Mouse (Mus musculus): ENCODE measurements at regions not wholly inside any gene's neighbourhood (a gene's known extent, or its start where the extent isn't known, plus 50 kb on each side); places are given as distances from the start of the nearest gene placed in this dataset.

DNA sequence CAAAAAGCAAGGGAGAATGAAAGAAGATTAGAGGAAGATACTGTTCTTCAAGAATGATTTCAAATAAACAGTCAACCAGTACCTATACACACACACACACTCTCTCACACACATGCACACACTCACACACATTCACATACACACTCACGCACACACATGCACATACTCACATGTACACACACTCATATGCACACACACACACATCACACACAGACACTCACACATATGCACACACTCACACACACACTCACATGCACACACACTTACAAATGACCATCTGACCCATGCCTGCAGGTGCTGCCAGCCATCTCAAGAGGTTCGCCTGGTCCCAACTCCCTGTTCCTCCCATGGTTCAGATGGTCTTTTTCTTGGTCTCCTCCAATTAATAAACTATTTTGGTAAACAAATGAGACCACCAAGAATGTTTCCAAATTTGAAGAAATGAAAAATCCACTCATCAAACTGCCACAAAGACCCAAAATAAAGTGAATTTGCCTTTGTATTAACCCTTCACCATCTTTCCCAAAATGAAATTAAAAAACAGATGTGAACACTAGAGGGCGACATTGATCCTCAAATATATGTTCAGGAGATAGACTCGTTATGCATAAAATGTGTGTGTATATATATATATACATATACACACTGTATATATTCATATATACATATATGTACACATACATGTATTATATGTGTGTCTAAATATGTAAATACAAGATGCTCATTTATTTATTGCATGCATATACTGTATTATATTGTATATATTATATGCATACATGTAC is 150.3 kb upstream of the Ank start:
- 48% methylated on average over 4 of the region's 4 CpGs for WGBS
- Histone ChIP-seq H3K4me2 (replicated peaks) (no peak overlapping the region), H3K27me3 (replicated peaks) (no peaks in the 10 kb centered on the region), H3K27ac (no peak overlapping the region), H3K4me1 (replicated peaks) (no peaks in the 10 kb centered on the region), H3K9ac (no peak overlapping the region), H3K36me3 (no peaks in the 10 kb centered on the region), H3K9me3 (no peaks in the 10 kb centered on the region), H3K4me3 (replicated peaks) (no peak overlapping the region)
- no peak for ATAC-seq

- no peaks in the 10 kb centered on the region for H3K4me1 ChIP-seq (replicated peaks)
- whole genome bisulfite sequencing, result 76% methylated on average over 1 of the region's 1 CpGs
- ATAC-seq, result no peak
Measured at GRCm38 (mm10) chr15:27316746-27317129, 149.7 kb upstream of the Ank start.

DNA sequence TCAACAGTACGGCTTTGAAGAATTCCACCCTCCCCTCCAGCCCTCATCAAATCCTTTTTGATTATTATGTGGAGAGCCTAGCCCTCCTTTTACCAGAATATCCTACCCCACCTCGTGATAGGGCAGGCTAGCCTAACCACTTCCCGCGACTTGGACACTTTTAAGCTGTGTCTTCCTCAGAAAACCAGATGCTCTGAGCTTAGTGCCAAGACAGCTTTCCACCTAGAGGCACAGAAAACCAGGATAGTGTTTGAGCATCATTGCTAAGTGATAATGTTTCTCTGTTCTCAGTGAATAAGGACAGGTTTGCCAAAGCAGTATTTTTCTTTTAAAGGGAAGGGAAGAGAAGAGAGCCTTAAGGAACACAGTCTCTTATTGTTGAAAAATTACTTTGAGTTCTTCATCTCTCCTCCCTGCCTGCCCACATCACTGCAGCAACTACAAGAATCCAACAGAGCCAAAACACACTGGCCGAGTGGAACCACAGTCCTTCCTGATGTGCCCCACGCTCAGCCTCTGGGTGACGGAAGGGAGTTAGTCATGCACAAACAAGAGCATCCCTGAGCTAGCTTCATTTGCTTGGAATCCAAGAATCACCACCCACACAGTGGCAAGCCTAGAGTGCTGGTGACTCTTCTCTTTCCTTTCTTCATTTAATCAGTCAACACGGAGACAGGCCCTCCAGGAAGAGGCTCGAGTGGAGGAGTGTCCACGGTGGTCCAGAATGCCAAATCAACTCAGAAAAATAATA is 144.4 kb upstream of the Ank start:
- H3K4me2 ChIP-seq (replicated peaks), result no peak overlapping the region
- H3K9ac ChIP-seq, result no peak overlapping the region
- H3K27me3 ChIP-seq (replicated peaks), result no peaks in the 10 kb centered on the region
- H3K4me1 ChIP-seq (replicated peaks), result no peaks in the 10 kb centered on the region
- H3K27ac ChIP-seq, result no peak overlapping the region
- H3K4me3 ChIP-seq (replicated peaks), result no peak overlapping the region
- WGBS, result 77% methylated on average over 10 of the region's 10 CpGs
- no peaks in the 10 kb centered on the region for H3K36me3 ChIP-seq
- ATAC-seq, result no peak
- no peaks in the 10 kb centered on the region for H3K9me3 ChIP-seq

More at GRCm38 (mm10) chr15:27316746-27317129, 149.7 kb upstream of the Ank start:
- H3K4me3 ChIP-seq (replicated peaks), result no peak overlapping the region
- H3K4me2 ChIP-seq (replicated peaks), result no peak overlapping the region
- H3K27ac ChIP-seq, result no peak overlapping the region
- no peak overlapping the region for H3K9ac ChIP-seq
- H3K9me3 ChIP-seq, result no peaks in the 10 kb centered on the region
- H3K36me3 ChIP-seq, result no peaks in the 10 kb centered on the region
- H3K27me3 ChIP-seq (replicated peaks), result no peaks in the 10 kb centered on the region

DNA sequence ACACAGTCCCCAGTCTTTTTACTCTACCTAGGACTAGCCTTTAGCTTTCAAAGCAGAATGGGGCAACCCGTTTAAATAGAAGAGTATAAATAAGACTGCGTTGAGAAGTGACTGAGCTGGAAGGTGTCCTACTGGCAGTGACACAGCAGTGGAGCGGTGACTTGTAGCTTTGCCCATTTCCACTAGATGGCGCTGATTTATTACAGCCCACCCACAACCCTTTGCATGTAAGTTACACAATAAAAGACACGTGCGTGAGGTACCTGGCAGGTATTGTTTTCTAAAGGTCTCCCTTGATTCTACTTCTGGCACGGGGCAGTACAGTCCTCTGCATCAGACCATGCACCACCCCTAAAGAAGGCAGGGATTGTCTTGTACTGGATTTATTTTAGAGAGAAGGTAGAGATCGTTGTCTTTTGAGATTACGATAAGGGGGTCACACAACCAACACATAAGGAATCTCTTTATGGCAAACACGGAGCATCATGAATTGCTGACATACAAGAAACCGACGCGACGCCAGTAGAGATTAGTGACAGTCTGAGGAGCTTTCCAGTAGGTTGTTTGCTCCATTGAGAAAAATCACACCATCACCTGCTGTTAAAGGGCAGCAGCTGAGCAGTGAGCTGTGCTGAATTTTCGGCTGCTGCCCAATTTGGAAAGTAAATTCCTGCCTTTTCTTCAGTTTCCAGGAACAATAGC is 140.5 kb upstream of the Ank start:
- Histone ChIP-seq H3K4me1 (replicated peaks) (no peaks in the 10 kb centered on the region), H3K9ac (no peak overlapping the region), H3K27ac (no peak overlapping the region), H3K36me3 (no peaks in the 10 kb centered on the region), H3K27me3 (replicated peaks) (no peaks in the 10 kb centered on the region), H3K9me3 (no peaks in the 10 kb centered on the region), H3K4me3 (replicated peaks) (no peak overlapping the region), H3K4me2 (replicated peaks) (no peak overlapping the region)
- ATAC-seq, result peak; percentile 86
- WGBS, result 25% methylated on average over 15 of the region's 15 CpGs

- Histone ChIP-seq H3K27ac (no peak overlapping the region), H3K9ac (no peak overlapping the region), H3K4me2 (replicated peaks) (no peak overlapping the region), H3K9me3 (no peaks in the 10 kb centered on the region), H3K4me1 (replicated peaks) (no peaks in the 10 kb centered on the region), H3K36me3 (no peaks in the 10 kb centered on the region), H3K4me3 (replicated peaks) (no peak overlapping the region), H3K27me3 (replicated peaks) (no peaks in the 10 kb centered on the region)
- no peak for ATAC-seq
- 75% methylated on average over 5 of the region's 5 CpGs for WGBS
Measured at GRCm38 (mm10) chr15:27326549-27326876, 140.0 kb upstream of the Ank start.

DNA sequence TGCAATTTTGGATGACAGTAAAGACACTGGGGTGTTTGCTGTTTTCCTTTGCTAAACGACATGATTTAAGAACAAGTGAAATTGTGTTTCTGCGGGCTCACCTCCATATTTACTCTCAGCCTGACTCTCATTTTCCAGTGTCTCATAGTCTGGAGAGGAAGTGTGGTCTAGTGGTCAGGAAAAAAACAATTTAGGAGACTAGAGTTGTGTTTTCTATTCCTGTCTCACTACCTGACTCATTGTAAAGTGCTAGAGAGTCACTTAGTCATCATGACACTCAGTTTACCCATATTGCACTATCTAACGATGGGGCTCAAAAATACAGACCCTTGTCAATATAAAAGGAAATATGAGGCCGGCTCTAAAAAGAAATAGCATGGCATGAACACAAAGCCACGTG is 138.7 kb upstream of the Ank start:
- Histone ChIP-seq H3K4me2 (replicated peaks) (no peak overlapping the region), H3K9me3 (no peaks in the 10 kb centered on the region), H3K9ac (no peak overlapping the region), H3K27me3 (replicated peaks) (no peaks in the 10 kb centered on the region), H3K36me3 (no peaks in the 10 kb centered on the region), H3K4me1 (replicated peaks) (no peaks in the 10 kb centered on the region), H3K4me3 (replicated peaks) (no peak overlapping the region), H3K27ac (no peak overlapping the region)
- no peak for ATAC-seq
- 86% methylated on average over 5 of the region's 5 CpGs for WGBS

- Histone ChIP-seq H3K27ac (no peak overlapping the region), H3K36me3 (no peaks in the 10 kb centered on the region), H3K4me3 (replicated peaks) (no peak overlapping the region), H3K4me1 (replicated peaks) (no peaks in the 10 kb centered on the region), H3K4me2 (replicated peaks) (no peak overlapping the region), H3K27me3 (replicated peaks) (no peaks in the 10 kb centered on the region), H3K9me3 (no peaks in the 10 kb centered on the region), H3K9ac (no peak overlapping the region)
- no peak for ATAC-seq
- WGBS, result 80% methylated on average over 2 of the region's 2 CpGs
Measured at GRCm38 (mm10) chr15:27328441-27328840, 138.0 kb upstream of the Ank start.

- H3K27me3 ChIP-seq (replicated peaks), result no peaks in the 10 kb centered on the region
- H3K4me1 ChIP-seq (replicated peaks), result no peaks in the 10 kb centered on the region
- H3K9ac ChIP-seq, result no peak overlapping the region
- no peak overlapping the region for H3K27ac ChIP-seq
- H3K9me3 ChIP-seq, result no peaks in the 10 kb centered on the region
- no peaks in the 10 kb centered on the region for H3K36me3 ChIP-seq
- H3K4me2 ChIP-seq (replicated peaks), result no peak overlapping the region
- H3K4me3 ChIP-seq (replicated peaks), result no peak overlapping the region
- ATAC-seq, result no peak
- 66% methylated on average over 4 of the region's 4 CpGs for WGBS
Measured at GRCm38 (mm10) chr15:27340070-27340469, 126.4 kb upstream of the Ank start.

DNA sequence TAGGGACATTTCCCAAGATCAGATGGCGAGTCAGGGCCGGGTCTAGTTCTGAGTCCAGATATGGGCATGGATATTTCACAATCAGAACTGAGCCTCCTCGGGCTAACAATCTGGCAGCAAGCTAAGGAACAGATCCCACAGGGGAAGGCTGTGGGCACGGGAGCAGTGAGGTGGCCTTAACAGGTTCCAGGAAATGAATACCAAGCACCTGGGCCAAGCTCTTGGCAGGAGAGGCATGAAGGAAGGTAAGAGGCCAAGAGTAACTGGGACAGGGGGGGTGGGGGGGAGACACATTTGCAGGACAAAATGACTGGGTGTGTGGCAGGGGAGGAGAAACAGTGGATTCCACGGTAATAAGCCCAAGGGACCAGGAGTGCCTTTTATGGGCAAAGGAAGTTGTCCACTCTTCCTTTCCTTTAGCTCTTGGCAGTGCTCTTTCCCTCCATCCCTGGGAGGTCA is 124.9 kb upstream of the Ank start:
- no peak overlapping the region for H3K4me3 ChIP-seq (replicated peaks)
- 67% methylated on average over 5 of the region's 5 CpGs for WGBS
- no peak for ATAC-seq

GRCm38 (mm10) chr15:27358441-27358840 is 108.0 kb upstream of the Ank start:
- H3K4me1 ChIP-seq (replicated peaks), result 0 out of 2 replicates have a peak, but pooled peaks cover 2% of the 10 kb centered on the region

More for the DNA sequence above, 124.9 kb upstream of the Ank start:
- H3K27me3 ChIP-seq (replicated peaks), result no peaks in the 10 kb centered on the region
- H3K4me2 ChIP-seq (replicated peaks), result no peak overlapping the region
- H3K36me3 ChIP-seq, result no peaks in the 10 kb centered on the region
- no peak overlapping the region for H3K27ac ChIP-seq
- no peak overlapping the region for H3K9ac ChIP-seq
- no peaks in the 10 kb centered on the region for H3K4me1 ChIP-seq (replicated peaks)
- no peaks in the 10 kb centered on the region for H3K9me3 ChIP-seq

GRCm38 (mm10) chr15:27359271-27359670 is 107.2 kb upstream of the Ank start:
- WGBS, result 47% methylated on average over 1 of the region's 1 CpGs
- 0 out of 2 replicates have a peak, but pooled peaks cover 2% of the 10 kb centered on the region for H3K4me1 ChIP-seq (replicated peaks)
- no peak overlapping the region for H3K27ac ChIP-seq
- H3K27me3 ChIP-seq (replicated peaks), result no peaks in the 10 kb centered on the region
- no peaks in the 10 kb centered on the region for H3K36me3 ChIP-seq
- H3K9me3 ChIP-seq, result no peaks in the 10 kb centered on the region
- no peak overlapping the region for H3K9ac ChIP-seq
- ATAC-seq, result no peak
- no peak overlapping the region for H3K4me3 ChIP-seq (replicated peaks)
- no peak overlapping the region for H3K4me2 ChIP-seq (replicated peaks)

More at GRCm38 (mm10) chr15:27358441-27358840, 108.0 kb upstream of the Ank start:
- Histone ChIP-seq H3K27me3 (replicated peaks) (no peaks in the 10 kb centered on the region), H3K4me3 (replicated peaks) (no peak overlapping the region), H3K9ac (no peak overlapping the region), H3K4me2 (replicated peaks) (no peak overlapping the region), H3K36me3 (no peaks in the 10 kb centered on the region), H3K9me3 (no peaks in the 10 kb centered on the region), H3K27ac (no peak overlapping the region)
- WGBS, result 70% methylated on average over 6 of the region's 6 CpGs
- no peak for ATAC-seq

DNA sequence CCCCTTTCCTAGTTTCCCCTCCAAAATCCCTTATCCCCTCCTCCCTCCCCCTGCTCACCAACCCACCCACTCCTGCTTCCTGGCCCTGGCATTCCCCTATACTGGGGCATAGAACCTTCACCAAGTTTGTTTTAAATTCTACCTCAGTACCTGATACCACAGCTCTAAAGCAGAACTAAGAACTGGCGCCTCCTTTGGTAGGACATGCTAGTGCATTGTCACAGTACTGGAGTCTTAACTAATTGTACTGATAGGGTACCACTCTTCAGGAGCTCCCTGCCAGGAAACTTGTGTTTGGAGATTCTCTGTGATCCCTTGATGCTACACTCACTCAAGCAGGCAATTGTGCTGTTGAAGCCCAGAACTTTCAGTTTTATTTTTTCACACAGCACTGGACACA is 92.0 kb upstream of the Ank start:
- Histone ChIP-seq H3K4me3 (replicated peaks) (no peak overlapping the region), H3K4me1 (replicated peaks) (no peaks in the 10 kb centered on the region), H3K36me3 (no peaks in the 10 kb centered on the region), H3K9ac (no peak overlapping the region), H3K27me3 (replicated peaks) (no peaks in the 10 kb centered on the region), H3K4me2 (replicated peaks) (no peak overlapping the region), H3K27ac (no peak overlapping the region), H3K9me3 (no peaks in the 10 kb centered on the region)
- no peak for ATAC-seq
- WGBS, result 73% methylated on average over 1 of the region's 1 CpGs

All from intestine, embryonic 15.5 days (tissue).